In the genomic region with DNA sequence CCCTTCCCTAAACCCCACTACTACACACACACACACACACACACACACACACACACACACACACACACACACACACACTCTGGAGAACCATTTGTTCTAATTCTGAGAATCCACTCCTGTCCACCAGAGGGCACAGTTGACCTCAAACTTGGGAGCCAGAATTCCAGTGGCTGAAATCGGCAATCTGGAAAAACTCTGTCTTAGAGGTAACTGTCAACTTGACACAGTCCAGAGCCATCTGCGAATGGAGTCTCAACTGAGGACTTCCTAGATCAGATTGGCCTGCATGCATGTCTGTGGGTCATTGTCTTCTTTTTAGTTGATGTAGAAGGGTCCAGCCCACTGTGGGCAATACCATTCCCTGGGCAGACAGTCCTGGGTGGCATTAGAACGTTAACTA, we compare ENCODE assay signal across 8 mouse cellular contexts. TPM values are rescaled to one million over a fixed set of nuclear protein-coding genes. Genes with fewer than 3 reads are reported as not detected.
DNase-seq lines count a peak whose midpoint lies in the region; ATAC-seq and TF ChIP-seq lines count a peak whose summit lies in the region.

No protein-coding gene starts in this region.

- no peaks in the 10 kb centered on the region for H3K36me3 ChIP-seq in neural tube, embryonic 15.5 days
- H3K36me3 ChIP-seq in liver, postnatal 0 days (replicated peaks; ENCODE audit: insufficient read depth, low read length) = no peaks in the 10 kb centered on the region
- no peaks in the 10 kb centered on the region for H3K36me3 ChIP-seq in stomach, embryonic 16.5 days (ENCODE audit: control insufficient read depth, insufficient read depth, low read length)

- WGBS in neural tube, embryonic 15.5 days = 56% methylated on average over 3 of the region's 3 CpGs
- 37% methylated on average over 3 of the region's 3 CpGs for WGBS in cerebellum, adult 2 months
- 54% methylated on average over 3 of the region's 3 CpGs for WGBS in liver, postnatal 0 days (ENCODE audit: insufficient replicate concordance)
- 33% methylated on average over 3 of the region's 3 CpGs for WGBS in stomach, embryonic 16.5 days

- no peak overlapping the region for H3K9ac ChIP-seq in neural tube, embryonic 15.5 days (replicated peaks)
- H3K9ac ChIP-seq in liver, postnatal 0 days (replicated peaks) = no peak overlapping the region
- no peak overlapping the region for H3K9ac ChIP-seq in stomach, embryonic 16.5 days (ENCODE audit: low read length)

- no peak for TF ChIP-seq POLR2A in cerebellum, adult 2 months (IDR thresholded peaks at IDR 0.05; ENCODE audit: borderline replicate concordance, insufficient read depth, low read length)

- H3K27ac ChIP-seq in neural tube, embryonic 15.5 days (replicated peaks) = no peak overlapping the region
- no peak overlapping the region for H3K27ac ChIP-seq in cerebellum, adult 2 months (ENCODE audit: insufficient read depth, low read length)
- H3K27ac ChIP-seq in liver, postnatal 0 days (ENCODE audit: low read depth) = no peak overlapping the region
- H3K27ac ChIP-seq in stomach, embryonic 16.5 days (ENCODE audit: low read length) = no peak overlapping the region

- peak; percentile 76 for TF ChIP-seq CTCF in cerebellum, adult 2 months (IDR thresholded peaks at IDR 0.05; ENCODE audit: borderline replicate concordance, insufficient read depth, low read depth, low read length)
- TF ChIP-seq CTCF in liver, postnatal 0 days (IDR thresholded peaks at IDR 0.05; ENCODE audit: low read depth) = peak; percentile 76

- ATAC-seq in neural tube, embryonic 15.5 days (ENCODE audit: low FRiP score) = no peak
- peak; percentile 38; the same call in 1 of the 2 replicates for ATAC-seq in liver, postnatal 0 days
- ATAC-seq in stomach, embryonic 16.5 days (ENCODE audit: insufficient read depth, low FRiP score) = peak; percentile 54; the same call in 1 of the 2 replicates

- no peaks in the 10 kb centered on the region for H3K9me3 ChIP-seq in neural tube, embryonic 15.5 days (replicated peaks)
- no peaks in the 10 kb centered on the region for H3K9me3 ChIP-seq in liver, postnatal 0 days (ENCODE audit: low read length)
- no peaks in the 10 kb centered on the region for H3K9me3 ChIP-seq in stomach, embryonic 16.5 days (replicated peaks; ENCODE audit: control insufficient read depth, low read length)

- peak; percentile 50 for DNase-seq in cerebellum, adult 11 months
- no peak for DNase-seq in cerebellum, adult 11-12 months
- DNase-seq in neural tube, embryonic 10.5 days (ENCODE audit: extremely low spot score, low spot score) = peak; percentile 55
- DNase-seq in cerebellum, adult 2 months = peak; percentile 58 to 60
- peak; percentile 58 to 66 for DNase-seq in heart, postnatal 36 days
- DNase-seq in liver, postnatal 0 days = peak; percentile 44

- no peaks in the 10 kb centered on the region for H3K27me3 ChIP-seq in neural tube, embryonic 15.5 days (replicated peaks)
- no peaks in the 10 kb centered on the region for H3K27me3 ChIP-seq in cerebellum, adult 2 months (ENCODE audit: control insufficient read depth, insufficient read depth, low read length)
- H3K27me3 ChIP-seq in liver, postnatal 0 days (ENCODE audit: insufficient read depth, low read length) = no peaks in the 10 kb centered on the region
- no peaks in the 10 kb centered on the region for H3K27me3 ChIP-seq in stomach, embryonic 16.5 days (ENCODE audit: control insufficient read depth, insufficient read depth, low read length)

- no peaks in the 10 kb centered on the region for H3K4me1 ChIP-seq in neural tube, embryonic 15.5 days
- H3K4me1 ChIP-seq in cerebellum, adult 2 months (ENCODE audit: control insufficient read depth, insufficient read depth, low read length) = no peaks in the 10 kb centered on the region
- no peaks in the 10 kb centered on the region for H3K4me1 ChIP-seq in liver, postnatal 0 days (ENCODE audit: insufficient read depth)
- H3K4me1 ChIP-seq in stomach, embryonic 16.5 days (ENCODE audit: control insufficient read depth, insufficient read depth, low read length) = no peaks in the 10 kb centered on the region

- intact Hi-C loops in heart, postnatal 36 days (cut with DNase I) = loop anchor here (1.0 to 5.0 kb wide), 4 partner anchors 40 to 215 kb away; a partner anchor contains a TSS

- no peak for TF ChIP-seq EP300 in liver, postnatal 0 days (IDR thresholded peaks at IDR 0.05; ENCODE audit: low read depth)

- no peak overlapping the region for H3K4me2 ChIP-seq in neural tube, embryonic 15.5 days
- H3K4me2 ChIP-seq in liver, postnatal 0 days (ENCODE audit: low read depth, low read length) = no peak overlapping the region
- no peak overlapping the region for H3K4me2 ChIP-seq in stomach, embryonic 16.5 days (ENCODE audit: low read depth, low read length)

- no peak overlapping the region for H3K4me3 ChIP-seq in neural tube, embryonic 15.5 days (replicated peaks)
- H3K4me3 ChIP-seq in cerebellum, adult 2 months (replicated peaks; ENCODE audit: insufficient read depth, low read depth, low read length) = no peak overlapping the region
- no peak overlapping the region for H3K4me3 ChIP-seq in liver, postnatal 0 days (ENCODE audit: low read depth, low read length)
- H3K4me3 ChIP-seq in stomach, embryonic 16.5 days (replicated peaks; ENCODE audit: low read length) = no peak overlapping the region

RNA-seq across cellular contexts. Expression of a gene that starts 38.1 kb away (rescaled TPM):
- polyA plus RNA-seq in neural tube, embryonic 15.5 days (2015; fragmentation: Nextera tagmentation; extraction: Ambion mirVana) = 53.6 and 57.9 TPM in 2 replicates
- 107 and 110 TPM in 2 replicates for polyA plus RNA-seq in cerebellum, adult 2 months (2012; rRNA removed)
- total RNA-seq in heart, postnatal 36 days (2021) = 10 to 100 TPM; 42.8 to 44.0 TPM
- 12.8 and 15.8 TPM in 2 replicates for polyA plus RNA-seq in liver, postnatal 0 days (2015; fragmentation: Nextera tagmentation; extraction: Ambion mirVana)
- polyA plus RNA-seq in stomach, embryonic 16.5 days (2015; fragmentation: Nextera tagmentation; extraction: Ambion mirVana) = 57.2 and 64.6 TPM in 2 replicates

RNA-seq across cellular contexts. Expression of a gene that starts 53.6 kb away (rescaled TPM):
- 0.05 TPM in 1 of 2 replicates, not detected in the other for polyA plus RNA-seq in neural tube, embryonic 15.5 days (2015; fragmentation: Nextera tagmentation; extraction: Ambion mirVana)
- 0.44 and 0.47 TPM in 2 replicates for polyA plus RNA-seq in cerebellum, adult 2 months (2012; rRNA removed)
- total RNA-seq in heart, postnatal 36 days (2021) = not detected
- 0.38 and 0.52 TPM in 2 replicates for polyA plus RNA-seq in liver, postnatal 0 days (2015; fragmentation: Nextera tagmentation; extraction: Ambion mirVana)
- 0.10 and 0.14 TPM in 2 replicates for polyA plus RNA-seq in stomach, embryonic 16.5 days (2015; fragmentation: Nextera tagmentation; extraction: Ambion mirVana)
